Mouse (Mus musculus) kidney, embryonic 14.5 days (tissue): Measurements from ENCODE around the gene Csgalnact2. TPM values are rescaled to one million over a fixed set of nuclear protein-coding genes. Genes with fewer than 3 reads are reported as not detected.

Experiments used
- ATAC-seq: fragments of 200-750 bp; cut with Nextera tagmentation; 2 replicates; pipeline ENCODE4 v1.8.0; 2017; ENCODE audit warnings: moderate number of reproducible peaks, mild to moderate bottlenecking, moderate TSS enrichment, moderate library complexity; ENCODE audit not compliant: low FRiP score, low TSS enrichment
- H3K27ac ChIP-seq: fragments of 300-500 bp; sonication (generic); 2 replicates; pipeline ENCODE4 v1.5.1; 2014; ENCODE audit warnings: low read depth, mild to moderate bottlenecking, low read length, moderate library complexity, mixed read lengths
- H3K27me3 ChIP-seq: fragments of 300-500 bp; sonication (generic); 2 replicates; pipeline ENCODE4 v1.6.1; 2014; ENCODE audit warnings: mild to moderate bottlenecking, low read length; ENCODE audit not compliant: control insufficient read depth, insufficient read depth
- H3K36me3 ChIP-seq: fragments of 300-500 bp; sonication (generic); 2 replicates; pipeline ENCODE4 v1.6.1; 2014; ENCODE audit warnings: low read length, mixed read lengths; ENCODE audit not compliant: control insufficient read depth, insufficient read depth
- H3K4me1 ChIP-seq: fragments of 300-500 bp; sonication (generic); 2 replicates; pipeline ENCODE4 v1.6.1; 2014; ENCODE audit warnings: low read length, mixed read lengths; ENCODE audit not compliant: control insufficient read depth, insufficient read depth
- H3K4me2 ChIP-seq: fragments of 300-500 bp; sonication (generic); replicated peaks from 2 replicates; pipeline ENCODE4 v1.6.1; 2014; ENCODE audit warnings: low read depth, mild to moderate bottlenecking, low read length
- H3K4me3 ChIP-seq: fragments of 300-500 bp; sonication (generic); 2 replicates; pipeline ENCODE4 v1.5.1; 2014; ENCODE audit warnings: mild to moderate bottlenecking, low read length
- H3K9ac ChIP-seq: fragments of 300-500 bp; sonication (generic); 2 replicates; pipeline ENCODE4 v1.6.1; 2014; ENCODE audit warnings: low read depth, mild to moderate bottlenecking, low read length, moderate library complexity
- H3K9me3 ChIP-seq: fragments of 300-500 bp; sonication (generic); 2 replicates; pipeline ENCODE4 v1.6.1; 2016; ENCODE audit warnings: low read length; ENCODE audit not compliant: control insufficient read depth
- WGBS: fragments of 180-500 bp; shearing (Covaris S2); extraction: QIAGEN DNeasy Blood & Tissue Kit; methylation state at CpG from one replicate; pipeline ENCODE4 v1.1.7; 2014; 5-methylcytosine and 5-hydroxymethylcytosine counted together
- microRNA-seq: library from miRNA; unstranded; fragments of <30 nt; microRNA quantifications from one replicate; pipeline ENCODE4, GENCODE M21; 2016
- polyA plus RNA-seq: library from polyadenylated mRNA; unstranded; fragments of >200 nt; fragmentation: Nextera tagmentation; extraction: Ambion mirVana; gene quantifications from 2 replicates; pipeline ENCODE4 v1.2.1, GENCODE M21; 2014

Gene Csgalnact2
- polyA plus RNA-seq, 1 experiment from 2014 or later: 18.4 TPM

DNA sequence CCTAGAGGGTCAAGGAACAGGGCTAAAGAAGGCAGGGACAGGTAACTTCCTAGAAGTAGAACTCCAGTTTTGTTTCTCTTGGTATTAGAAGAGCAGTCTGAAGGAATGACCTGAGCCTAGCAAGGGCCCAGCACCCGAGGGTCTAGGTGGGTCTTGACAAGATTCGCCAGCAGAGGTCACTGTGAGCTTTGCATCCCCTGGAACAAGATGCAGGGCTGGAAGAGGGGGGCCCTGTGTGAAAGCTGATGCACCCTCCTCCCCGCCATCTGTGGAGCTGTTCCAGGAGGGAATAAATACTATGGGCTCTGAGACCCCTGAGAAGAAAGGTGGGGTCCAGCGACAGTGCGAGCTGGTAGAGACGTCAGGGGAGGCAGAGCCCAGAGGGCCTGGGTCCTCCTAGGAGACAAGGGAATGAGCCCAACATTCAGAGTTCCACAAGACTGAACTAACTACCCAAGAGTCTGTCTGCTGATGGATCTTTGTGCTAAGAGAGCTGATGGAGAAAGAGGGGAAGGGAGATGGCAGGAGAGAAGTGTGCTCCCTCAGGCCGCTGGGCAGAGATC, 73.9 kb downstream of the Csgalnact2 start:
- Histone ChIP-seq H3K9ac (no peak overlapping the region), H3K4me2 (no peak overlapping the region; the same call in 1 of the 2 replicates), H3K9me3 (no peaks in the 10 kb centered on the region), H3K4me3 (no peak overlapping the region), H3K36me3 (no peaks in the 10 kb centered on the region), H3K4me1 (peaks cover 9% of the 10 kb centered on the region; the same call in 1 of the 2 replicates), H3K27ac (no peak overlapping the region), H3K27me3 (peaks cover 9% of the 10 kb centered on the region)
- WGBS: 8% methylated on average over 7 of the region's 7 CpGs
- ATAC-seq: no peak

GRCm38 (mm10) chr6:118063266-118063665, 75.7 kb downstream of the Csgalnact2 start:
- no peak overlapping the region for H3K9ac ChIP-seq
- WGBS: 76% methylated on average over 5 of the region's 5 CpGs
- H3K27ac ChIP-seq: no peak overlapping the region
- H3K27me3 ChIP-seq: peaks cover 9% of the 10 kb centered on the region
- no peak for ATAC-seq
- H3K4me3 ChIP-seq: no peak overlapping the region
- no peaks in the 10 kb centered on the region for H3K36me3 ChIP-seq
- H3K4me1 ChIP-seq: peaks cover 9% of the 10 kb centered on the region; the same call in 1 of the 2 replicates
- no peak overlapping the region for H3K4me2 ChIP-seq
- no peaks in the 10 kb centered on the region for H3K9me3 ChIP-seq

- Histone ChIP-seq H3K9ac (no peak overlapping the region), H3K4me1 (peaks cover 3% of the 10 kb centered on the region; the same call in 1 of the 2 replicates), H3K4me2 (no peak overlapping the region), H3K9me3 (no peaks in the 10 kb centered on the region), H3K27ac (no peak overlapping the region), H3K36me3 (no peaks in the 10 kb centered on the region), H3K4me3 (no peak overlapping the region), H3K27me3 (peaks cover 7% of the 10 kb centered on the region)
- WGBS: 87% methylated on average over 4 of the region's 4 CpGs
- no peak for ATAC-seq
These were observed 77.7 kb downstream of the Csgalnact2 start for GRCm38 (mm10) chr6:118061266-118061665.

Small RNA genes lying within 50 kb of the gene (microRNA-seq; reads per million reads assigned to microRNA genes)
- not detected for gene Mir7044

Other genes with a start within 250 kb of the Csgalnact2 start
- 606 and 823 TPM in 2 replicates for gene Hnrnpf, start 238.8 kb downstream of the Csgalnact2 start, polyA plus RNA-seq
- gene Fxyd4, start 201.4 kb downstream of the Csgalnact2 start, polyA plus RNA-seq: 77.7 and 94.8 TPM in 2 replicates
- 0.28 and 0.29 TPM in 2 replicates for gene Rasgef1a, start 127.7 kb downstream of the Csgalnact2 start, polyA plus RNA-seq
- gene Ret, start 58.6 kb upstream of the Csgalnact2 start, polyA plus RNA-seq: 9.9 and 20.6 TPM in 2 replicates